Mouse (Mus musculus) C2C12 (cell line): ENCODE data around the gene Gm136.

Source experiments
- CEBPB ChIP-seq: IDR thresholded peaks from one replicate; pipeline ENCODE4 v1.6.1; 2011; ENCODE audit warnings: low read depth, mild to moderate bottlenecking, control low read depth, moderate library complexity
- CTCF ChIP-seq: IDR thresholded peaks from one replicate; pipeline ENCODE4 v1.5.1; 2011; ENCODE audit not compliant: control insufficient read depth, insufficient read depth, insufficient read length
- FOSL1 ChIP-seq: IDR thresholded peaks from one replicate; pipeline ENCODE4 v1.8.0; 2011; ENCODE audit warnings: mild to moderate bottlenecking, low read length; ENCODE audit not compliant: poor library complexity, insufficient read depth, severe bottlenecking
- MAX ChIP-seq: IDR thresholded peaks from one replicate; pipeline ENCODE4 v1.6.1; 2011; ENCODE audit warnings: mild to moderate bottlenecking, control low read depth
- MYOD1 ChIP-seq: IDR thresholded peaks from one replicate; pipeline ENCODE4 v1.6.1; 2011; ENCODE audit warnings: low read depth; ENCODE audit not compliant: control insufficient read depth, insufficient read length
- MYOG ChIP-seq: IDR thresholded peaks from one replicate; pipeline ENCODE4 v1.6.1; 2011; ENCODE audit not compliant: control insufficient read depth, insufficient read length; ENCODE audit errors: extremely low read depth
- USF1 ChIP-seq: IDR thresholded peaks from one replicate; pipeline ENCODE4 v1.6.1; 2011; ENCODE audit warnings: low read depth, mild to moderate bottlenecking, control low read depth, moderate library complexity

GRCm38 (mm10) chr4:34703029-34703428 is 53.0 kb downstream of the Gm136 start:
- TF ChIP-seq CTCF (no peak), MAX (no peak), FOSL1 (no peak), USF1 (no peak), CEBPB (no peak), MYOG (no peak), MYOD1 (no peak)
